Mouse (Mus musculus) stomach, embryonic 14.5 days (tissue): ENCODE measurements at regions not wholly inside any gene's neighbourhood (a gene's known extent, or its start where the extent isn't known, plus 50 kb on each side); places are given as distances from the start of the nearest gene placed in this dataset.

ENCODE experiments used
- ATAC-seq: fragments of 200-750 bp; cut with Nextera tagmentation; 2 replicates; pipeline ENCODE4 v1.8.0; 2017; ENCODE audit warnings: low read depth, moderate TSS enrichment; ENCODE audit not compliant: insufficient number of reproducible peaks, insufficient read depth, low FRiP score
- H3K27ac ChIP-seq: fragments of 300-500 bp; sonication (generic); 2 replicates; pipeline ENCODE4 v1.5.1; 2014; ENCODE audit warnings: mild to moderate bottlenecking, low read length, moderate library complexity, mixed read lengths
- H3K27me3 ChIP-seq: fragments of 300-500 bp; sonication (generic); 2 replicates; pipeline ENCODE4 v1.6.1; 2014; ENCODE audit warnings: low read length, control low read depth, mixed read lengths; ENCODE audit not compliant: control insufficient read depth, insufficient read depth
- H3K36me3 ChIP-seq: fragments of 300-500 bp; sonication (generic); 2 replicates; pipeline ENCODE4 v1.6.1; 2014; ENCODE audit warnings: mild to moderate bottlenecking, control low read depth, low read length, moderate library complexity, mixed read lengths; ENCODE audit not compliant: control insufficient read depth, insufficient read depth
- H3K4me1 ChIP-seq: fragments of 300-500 bp; sonication (generic); 2 replicates; pipeline ENCODE4 v1.6.1; 2014; ENCODE audit warnings: low read length, control low read depth, mixed read lengths; ENCODE audit not compliant: control insufficient read depth, insufficient read depth
- H3K4me2 ChIP-seq: fragments of 300-500 bp; sonication (generic); replicated peaks from 2 replicates; pipeline ENCODE4 v1.6.1; 2014; ENCODE audit warnings: low read depth, low read length, control low read depth
- H3K4me3 ChIP-seq: fragments of 300-500 bp; sonication (generic); 2 replicates; pipeline ENCODE4 v1.5.1; 2014; ENCODE audit warnings: low read depth, low read length, control low read depth
- H3K9ac ChIP-seq: fragments of 300-500 bp; sonication (generic); replicated peaks from 2 replicates; pipeline ENCODE4 v1.6.1; 2014; ENCODE audit warnings: low read depth, mild to moderate bottlenecking, control low read depth, low read length, moderate library complexity, mixed read lengths
- H3K9me3 ChIP-seq: fragments of 300-500 bp; sonication (generic); 2 replicates; pipeline ENCODE4 v1.6.1; 2016; ENCODE audit warnings: low read depth, low read length, control low read depth; ENCODE audit not compliant: control insufficient read depth
- WGBS: fragments of 180-500 bp; shearing (Covaris S2); extraction: QIAGEN DNeasy Blood & Tissue Kit; methylation state at CpG from one replicate; pipeline ENCODE4 v1.1.7; 2014; 5-methylcytosine and 5-hydroxymethylcytosine counted together

DNA sequence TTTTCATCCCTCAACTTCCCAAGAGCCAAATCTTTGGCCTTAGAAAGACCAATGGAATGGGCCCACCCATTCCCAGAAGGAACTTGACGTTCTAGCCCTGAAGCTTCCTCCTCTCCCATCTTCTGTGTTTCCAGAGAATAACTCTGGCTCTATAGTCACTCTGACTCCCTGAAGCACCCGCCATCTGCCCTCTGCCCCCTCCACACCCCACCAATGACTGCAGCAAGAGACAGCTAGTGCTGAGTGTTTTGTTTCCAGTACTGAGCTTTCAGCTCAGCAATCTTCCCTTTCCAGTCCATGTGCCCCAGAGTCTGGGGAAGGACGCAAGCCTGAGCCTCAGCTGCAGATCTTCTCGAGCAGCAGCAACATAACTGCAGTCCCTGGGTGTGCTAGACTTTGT lies 233.3 kb upstream of the Lyplal1 start:
- H3K27me3 ChIP-seq: no peaks in the 10 kb centered on the region
- H3K9ac ChIP-seq: no peak overlapping the region
- ATAC-seq: no peak

GRCm38 (mm10) chr1:186349966-186350365 lies 232.9 kb upstream of the Lyplal1 start:
- Histone ChIP-seq H3K4me3 (no peak overlapping the region), H3K27me3 (no peaks in the 10 kb centered on the region), H3K9me3 (no peaks in the 10 kb centered on the region), H3K9ac (no peak overlapping the region), H3K4me2 (no peak overlapping the region), H3K4me1 (no peaks in the 10 kb centered on the region), H3K36me3 (no peaks in the 10 kb centered on the region), H3K27ac (no peak overlapping the region)
- ATAC-seq: no peak
- 89% methylated on average over 2 of the region's 2 CpGs for WGBS

More for the DNA sequence above, 233.3 kb upstream of the Lyplal1 start:
- no peaks in the 10 kb centered on the region for H3K4me1 ChIP-seq
- no peak overlapping the region for H3K27ac ChIP-seq
- no peaks in the 10 kb centered on the region for H3K36me3 ChIP-seq
- no peak overlapping the region for H3K4me2 ChIP-seq
- 87% methylated on average over 4 of the region's 4 CpGs for whole genome bisulfite sequencing
- H3K9me3 ChIP-seq: no peaks in the 10 kb centered on the region
- no peak overlapping the region for H3K4me3 ChIP-seq

GRCm38 (mm10) chr1:186347413-186348147 lies 230.5 kb upstream of the Lyplal1 start:
- Histone ChIP-seq H3K36me3 (no peaks in the 10 kb centered on the region), H3K4me3 (no peak overlapping the region), H3K4me2 (no peak overlapping the region), H3K27ac (no peak overlapping the region), H3K4me1 (no peaks in the 10 kb centered on the region), H3K9ac (no peak overlapping the region), H3K9me3 (no peaks in the 10 kb centered on the region), H3K27me3 (no peaks in the 10 kb centered on the region)
- 56% methylated on average over 14 of the region's 14 CpGs for WGBS
- ATAC-seq: no peak

DNA sequence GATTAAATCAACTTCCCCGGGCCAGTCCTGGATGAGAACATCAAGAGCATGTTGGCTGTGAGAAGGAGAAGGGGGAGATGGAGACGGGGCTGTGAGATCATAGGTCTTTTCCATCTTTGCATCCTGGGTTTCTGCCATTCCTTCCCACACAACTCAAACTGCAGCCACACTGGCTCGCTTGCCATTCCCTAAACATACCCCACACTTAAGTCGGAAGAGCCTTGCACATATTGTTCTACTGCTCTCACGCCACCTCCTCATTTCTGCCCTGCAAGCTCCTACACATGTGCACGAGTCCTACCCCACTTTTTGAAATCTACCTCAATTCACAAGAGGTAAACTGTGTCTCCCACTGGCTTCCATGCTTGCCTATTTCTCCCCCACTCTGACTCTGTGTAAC lies 228.3 kb upstream of the Lyplal1 start:
- Histone ChIP-seq H3K36me3 (no peaks in the 10 kb centered on the region), H3K27me3 (no peaks in the 10 kb centered on the region), H3K4me1 (no peaks in the 10 kb centered on the region), H3K4me2 (no peak overlapping the region), H3K9me3 (no peaks in the 10 kb centered on the region), H3K4me3 (no peak overlapping the region), H3K9ac (no peak overlapping the region), H3K27ac (no peak overlapping the region)
- 83% methylated on average over 6 of the region's 6 CpGs for WGBS
- ATAC-seq: no peak

DNA sequence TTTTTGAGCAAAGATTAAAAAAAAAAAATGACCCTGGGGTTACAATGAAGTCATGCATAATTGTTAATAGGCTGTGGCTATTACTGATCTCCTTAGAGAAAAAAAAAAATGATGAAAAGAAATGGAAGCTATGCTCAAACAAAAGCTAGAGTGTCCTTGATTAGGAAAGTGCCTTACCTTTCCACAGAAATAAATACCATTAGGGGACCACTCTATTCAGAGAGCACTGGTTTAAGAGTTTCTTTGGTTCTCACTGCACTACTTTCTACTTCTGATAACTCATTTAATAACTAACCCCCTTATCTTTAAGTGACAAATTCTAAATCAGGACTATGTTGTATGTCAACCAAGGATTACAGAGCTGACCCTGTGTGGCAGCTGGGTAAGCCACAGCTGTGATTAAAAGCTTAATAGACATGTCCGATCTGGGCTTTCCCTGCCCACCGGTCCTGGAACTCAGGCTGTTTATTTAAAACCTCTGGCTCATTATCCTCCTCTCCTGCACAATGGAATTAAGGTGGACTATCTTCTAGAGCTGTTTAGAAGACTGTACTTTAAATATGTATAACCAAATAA lies 225.9 kb upstream of the Lyplal1 start:
- no peaks in the 10 kb centered on the region for H3K4me1 ChIP-seq
- H3K9me3 ChIP-seq: no peaks in the 10 kb centered on the region
- H3K4me3 ChIP-seq: no peak overlapping the region
- H3K9ac ChIP-seq: no peak overlapping the region
- ATAC-seq: no peak
- H3K27me3 ChIP-seq: no peaks in the 10 kb centered on the region
- H3K27ac ChIP-seq: no peak overlapping the region
- H3K36me3 ChIP-seq: no peaks in the 10 kb centered on the region
- no peak overlapping the region for H3K4me2 ChIP-seq
- WGBS: 13% methylated on average over 2 of the region's 2 CpGs

DNA sequence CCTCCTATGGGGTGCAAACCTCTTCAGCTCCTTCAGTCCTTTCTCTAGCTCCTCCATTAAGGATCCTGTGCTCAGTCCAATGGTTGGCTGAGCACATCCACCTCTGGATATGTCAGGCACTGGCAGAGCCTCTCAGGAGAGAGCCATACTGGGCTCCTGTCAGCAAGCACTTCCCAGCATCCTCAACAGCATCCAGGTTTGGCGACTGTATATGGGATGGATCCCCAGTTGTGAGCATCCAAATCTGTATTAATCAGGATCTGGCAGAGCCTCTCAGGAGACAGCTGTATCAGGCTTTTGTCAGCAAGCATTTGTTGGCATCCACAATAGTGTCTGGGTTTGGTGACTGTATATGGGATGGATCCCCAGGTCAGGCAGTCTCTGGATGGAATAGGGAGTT lies 225.3 kb upstream of the Lyplal1 start:
- no peaks in the 10 kb centered on the region for H3K4me1 ChIP-seq
- H3K4me3 ChIP-seq: no peak overlapping the region
- no peak for ATAC-seq
- H3K27ac ChIP-seq: no peak overlapping the region
- H3K36me3 ChIP-seq: no peaks in the 10 kb centered on the region
- H3K9me3 ChIP-seq: no peaks in the 10 kb centered on the region
- H3K9ac ChIP-seq: no peak overlapping the region
- no peaks in the 10 kb centered on the region for H3K27me3 ChIP-seq
- no peak overlapping the region for H3K4me2 ChIP-seq
- 67% methylated on average over 1 of the region's 1 CpGs for WGBS

DNA sequence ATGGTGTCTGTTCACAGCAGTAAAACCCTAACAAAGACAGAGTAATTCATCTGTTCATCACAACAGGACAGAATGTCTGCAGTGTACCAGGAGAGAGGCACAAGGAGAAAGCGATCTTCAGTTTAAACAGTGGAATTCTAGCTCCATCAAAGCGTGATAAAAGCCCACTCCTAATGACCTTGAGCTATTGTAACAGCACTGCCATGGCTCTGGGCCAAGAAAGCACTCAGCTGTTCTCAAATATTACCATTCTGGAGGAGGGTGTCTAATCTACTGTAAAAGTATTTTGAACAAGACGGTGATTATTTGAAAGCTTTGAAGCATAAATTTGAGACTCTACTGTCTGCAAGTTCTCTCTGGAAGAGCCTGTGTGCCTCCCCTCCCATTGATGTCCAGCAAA lies 224.8 kb upstream of the Lyplal1 start:
- no peaks in the 10 kb centered on the region for H3K36me3 ChIP-seq
- H3K4me3 ChIP-seq: no peak overlapping the region
- no peak overlapping the region for H3K4me2 ChIP-seq
- 44% methylated on average over 3 of the region's 3 CpGs for WGBS
- no peak for ATAC-seq
- no peak overlapping the region for H3K27ac ChIP-seq
- no peaks in the 10 kb centered on the region for H3K4me1 ChIP-seq
- no peaks in the 10 kb centered on the region for H3K9me3 ChIP-seq
- no peak overlapping the region for H3K9ac ChIP-seq
- no peaks in the 10 kb centered on the region for H3K27me3 ChIP-seq

DNA sequence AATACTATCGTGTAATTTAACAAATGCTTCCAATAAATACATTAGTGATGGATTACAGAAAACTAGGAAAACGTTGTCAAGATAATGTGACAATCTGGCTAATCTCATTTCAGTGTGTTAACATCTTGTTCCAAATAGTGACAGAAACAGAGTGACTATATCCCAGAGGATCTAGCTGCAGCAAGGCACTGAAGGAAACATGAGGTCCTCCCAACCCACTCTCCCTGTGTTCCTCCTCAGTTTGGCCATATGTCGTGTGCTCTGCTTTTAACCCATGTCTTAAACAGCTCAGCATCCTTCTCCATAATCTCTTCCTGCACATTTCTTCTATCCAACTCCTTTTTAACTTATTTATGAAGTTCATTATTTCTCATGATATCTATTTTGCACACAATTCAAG lies 223.6 kb upstream of the Lyplal1 start:
- Histone ChIP-seq H3K27me3 (no peaks in the 10 kb centered on the region), H3K4me1 (no peaks in the 10 kb centered on the region), H3K9me3 (no peaks in the 10 kb centered on the region), H3K9ac (no peak overlapping the region), H3K27ac (no peak overlapping the region), H3K4me2 (no peak overlapping the region), H3K36me3 (no peaks in the 10 kb centered on the region), H3K4me3 (no peak overlapping the region)
- 59% methylated on average over 3 of the region's 3 CpGs for WGBS
- no peak for ATAC-seq

DNA sequence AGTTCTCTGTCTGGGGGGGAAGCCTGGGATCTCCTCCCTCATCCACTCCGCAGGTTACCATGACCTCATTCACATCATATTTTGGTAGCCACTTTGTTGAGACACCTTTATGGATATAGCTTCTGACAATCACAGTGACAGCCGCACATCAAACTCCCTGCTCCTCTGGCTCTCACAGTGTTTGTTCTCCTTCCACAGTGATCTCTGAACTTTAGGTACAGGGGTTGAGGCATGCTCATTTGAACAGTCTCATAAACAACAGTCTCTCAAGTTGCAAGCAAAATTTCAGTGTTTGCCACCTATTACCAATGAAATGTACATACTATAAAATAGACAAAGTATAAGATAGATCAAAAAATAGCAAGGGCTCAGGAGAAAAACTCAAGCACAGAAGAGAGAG lies 200.2 kb upstream of the Lyplal1 start:
- no peaks in the 10 kb centered on the region for H3K27me3 ChIP-seq
- no peak overlapping the region for H3K27ac ChIP-seq
- ATAC-seq: no peak
- 85% methylated on average over 2 of the region's 2 CpGs for WGBS
- H3K36me3 ChIP-seq: no peaks in the 10 kb centered on the region
- no peak overlapping the region for H3K9ac ChIP-seq
- no peaks in the 10 kb centered on the region for H3K9me3 ChIP-seq
- H3K4me2 ChIP-seq: no peak overlapping the region
- H3K4me1 ChIP-seq: no peaks in the 10 kb centered on the region
- H3K4me3 ChIP-seq: no peak overlapping the region
